Mouse (Mus musculus) limb, embryonic 15.5 days (tissue): ENCODE results near the gene Mrps27. TPM values are rescaled to one million over a fixed set of nuclear protein-coding genes. Genes with fewer than 3 reads are reported as not detected.
A peak's percentile ranks its signal among the peaks of the same experiment; 100 is the strongest.

Source experiments
- ATAC-seq: fragments of 200-750 bp; cut with Nextera tagmentation; 2 replicates; pipeline ENCODE4 v1.8.0; 2017; ENCODE audit warnings: low read depth, moderate TSS enrichment; ENCODE audit not compliant: insufficient number of reproducible peaks, low FRiP score, low TSS enrichment
- H3K27ac ChIP-seq: fragments of 300-500 bp; sonication (generic); 2 replicates; pipeline ENCODE4 v1.5.1; 2015; ENCODE audit warnings: moderate library complexity, mild to moderate bottlenecking, inconsistent platforms
- H3K27me3 ChIP-seq: fragments of 300-500 bp; sonication (generic); 2 replicates; pipeline ENCODE4 v1.6.1; 2015; ENCODE audit warnings: inconsistent platforms
- H3K36me3 ChIP-seq: fragments of 300-500 bp; sonication (generic); 2 replicates; pipeline ENCODE4 v1.6.1; 2015; ENCODE audit warnings: inconsistent platforms
- H3K4me1 ChIP-seq: fragments of 300-500 bp; sonication (generic); 2 replicates; pipeline ENCODE4 v1.6.1; 2015; ENCODE audit warnings: inconsistent platforms
- H3K4me2 ChIP-seq: fragments of 300-500 bp; sonication (generic); 2 replicates; pipeline ENCODE4 v1.6.1; 2015; ENCODE audit warnings: mild to moderate bottlenecking, inconsistent platforms
- H3K4me3 ChIP-seq: fragments of 300-500 bp; sonication (generic); 2 replicates; pipeline ENCODE4 v1.5.1; 2015; ENCODE audit warnings: mild to moderate bottlenecking, inconsistent platforms
- H3K9ac ChIP-seq: fragments of 300-500 bp; sonication (generic); 2 replicates; pipeline ENCODE4 v1.6.1; 2015; ENCODE audit warnings: inconsistent platforms
- H3K9me3 ChIP-seq: fragments of 300-500 bp; sonication (generic); 2 replicates; pipeline ENCODE4 v1.6.1; 2016; ENCODE audit warnings: inconsistent platforms
- WGBS: fragments of 180-500 bp; shearing (Covaris S2); methylation state at CpG from one replicate; pipeline ENCODE4 v1.1.7; 2015; 5-methylcytosine and 5-hydroxymethylcytosine counted together
- polyA plus RNA-seq: library from polyadenylated mRNA; unstranded; fragments of >200 nt; fragmentation: Nextera tagmentation; extraction: Ambion mirVana; gene quantifications from 2 replicates; pipeline ENCODE4 v1.2.1, GENCODE M21; 2015

Gene Mrps27
- polyA plus RNA-seq, 1 experiment from 2014 or later, result 50.2 TPM

- no peaks in the 10 kb centered on the region for H3K4me1 ChIP-seq
- 0 out of 2 replicates have a peak, but pooled peaks cover 4% of the 10 kb centered on the region for H3K36me3 ChIP-seq
- H3K4me2 ChIP-seq, result no peak overlapping the region
- H3K27me3 ChIP-seq, result no peaks in the 10 kb centered on the region
- 66% methylated on average over 7 of the region's 7 CpGs for WGBS
- no peak overlapping the region for H3K4me3 ChIP-seq
- H3K9ac ChIP-seq, result no peak overlapping the region
- peak overlapping the region; percentile 24; the same call in 1 of the 2 replicates for H3K27ac ChIP-seq
- H3K9me3 ChIP-seq, result no peaks in the 10 kb centered on the region
- no peak for ATAC-seq
Measured at GRCm38 (mm10) chr13:99373684-99374083, 29.1 kb downstream of the Mrps27 start.

GRCm38 (mm10) chr13:99374191-99374590 lies 29.6 kb downstream of the Mrps27 start:
- Histone ChIP-seq H3K36me3 (0 out of 2 replicates have a peak, but pooled peaks cover 4% of the 10 kb centered on the region), H3K4me3 (no peak overlapping the region), H3K9me3 (no peaks in the 10 kb centered on the region), H3K4me1 (no peaks in the 10 kb centered on the region), H3K9ac (no peak overlapping the region), H3K27ac (no peak overlapping the region; the same call in 1 of the 2 replicates), H3K4me2 (no peak overlapping the region), H3K27me3 (no peaks in the 10 kb centered on the region)
- ATAC-seq, result no peak
- WGBS, result 48% methylated on average over 4 of the region's 4 CpGs

GRCm38 (mm10) chr13:99375550-99375949 lies 31.0 kb downstream of the Mrps27 start:
- Histone ChIP-seq H3K27me3 (no peaks in the 10 kb centered on the region), H3K27ac (no peak overlapping the region), H3K4me2 (no peak overlapping the region), H3K9me3 (no peaks in the 10 kb centered on the region), H3K4me3 (no peak overlapping the region), H3K9ac (no peak overlapping the region), H3K36me3 (0 out of 2 replicates have a peak, but pooled peaks cover 4% of the 10 kb centered on the region), H3K4me1 (no peaks in the 10 kb centered on the region)
- no peak for ATAC-seq
- WGBS, result 32% methylated on average over 6 of the region's 6 CpGs

- Histone ChIP-seq H3K27me3 (no peaks in the 10 kb centered on the region), H3K9ac (no peak overlapping the region), H3K27ac (no peak overlapping the region), H3K36me3 (0 out of 2 replicates have a peak, but pooled peaks cover 4% of the 10 kb centered on the region), H3K9me3 (no peaks in the 10 kb centered on the region), H3K4me3 (no peak overlapping the region), H3K4me2 (no peak overlapping the region), H3K4me1 (no peaks in the 10 kb centered on the region)
- WGBS, result 79% methylated on average over 6 of the region's 6 CpGs
- ATAC-seq, result no peak
Measured at GRCm38 (mm10) chr13:99377055-99377454, 32.5 kb downstream of the Mrps27 start.

- no peaks in the 10 kb centered on the region for H3K4me1 ChIP-seq
- WGBS, result 85% methylated on average over 1 of the region's 1 CpGs
- no peak overlapping the region for H3K9ac ChIP-seq
- no peak overlapping the region for H3K4me2 ChIP-seq
- no peak for ATAC-seq
- H3K27ac ChIP-seq, result no peak overlapping the region
- H3K27me3 ChIP-seq, result no peaks in the 10 kb centered on the region
- H3K36me3 ChIP-seq, result 0 out of 2 replicates have a peak, but pooled peaks cover 3% of the 10 kb centered on the region
- H3K4me3 ChIP-seq, result no peak overlapping the region
- no peaks in the 10 kb centered on the region for H3K9me3 ChIP-seq
Measured at GRCm38 (mm10) chr13:99378223-99378622, 33.6 kb downstream of the Mrps27 start.

- ATAC-seq, result no peak
- no peak overlapping the region for H3K4me2 ChIP-seq
Measured at GRCm38 (mm10) chr13:99382373-99382772, 37.8 kb downstream of the Mrps27 start.

GRCm38 (mm10) chr13:99384555-99385203 lies 40.1 kb downstream of the Mrps27 start:
- Histone ChIP-seq H3K4me3 (no peak overlapping the region), H3K9ac (no peak overlapping the region), H3K27ac (0 out of 2 replicates have a peak overlapping the region, but pooled peaks have one; percentile 17), H3K4me2 (no peak overlapping the region), H3K36me3 (0 out of 2 replicates have a peak, but pooled peaks cover 6% of the 10 kb centered on the region), H3K27me3 (no peaks in the 10 kb centered on the region), H3K9me3 (no peaks in the 10 kb centered on the region), H3K4me1 (no peaks in the 10 kb centered on the region; the same call in 1 of the 2 replicates)
- WGBS, result 74% methylated on average over 7 of the region's 7 CpGs
- ATAC-seq, result no peak

More at GRCm38 (mm10) chr13:99382373-99382772, 37.8 kb downstream of the Mrps27 start:
- Histone ChIP-seq H3K36me3 (0 out of 2 replicates have a peak, but pooled peaks cover 6% of the 10 kb centered on the region), H3K27ac (no peak overlapping the region), H3K9me3 (no peaks in the 10 kb centered on the region), H3K4me3 (no peak overlapping the region), H3K4me1 (no peaks in the 10 kb centered on the region; the same call in 1 of the 2 replicates), H3K9ac (no peak overlapping the region), H3K27me3 (no peaks in the 10 kb centered on the region)
- WGBS, result 45% methylated on average over 6 of the region's 6 CpGs

- WGBS, result 75% methylated on average over 6 of the region's 6 CpGs
- no peaks in the 10 kb centered on the region for H3K9me3 ChIP-seq
- no peak for ATAC-seq
- H3K9ac ChIP-seq, result no peak overlapping the region
- H3K27ac ChIP-seq, result no peak overlapping the region
- no peaks in the 10 kb centered on the region for H3K27me3 ChIP-seq
- H3K4me1 ChIP-seq, result no peaks in the 10 kb centered on the region; the same call in 1 of the 2 replicates
- no peak overlapping the region for H3K4me2 ChIP-seq
- no peak overlapping the region for H3K4me3 ChIP-seq
- H3K36me3 ChIP-seq, result 0 out of 2 replicates have a peak, but pooled peaks cover 6% of the 10 kb centered on the region
Measured at GRCm38 (mm10) chr13:99385911-99386310, 41.3 kb downstream of the Mrps27 start.

GRCm38 (mm10) chr13:99386341-99386740 lies 41.8 kb downstream of the Mrps27 start:
- no peaks in the 10 kb centered on the region for H3K9me3 ChIP-seq
- 81% methylated on average over 7 of the region's 7 CpGs for WGBS

GRCm38 (mm10) chr13:99387901-99388811 lies 43.6 kb downstream of the Mrps27 start:
- peaks cover 5% of the 10 kb centered on the region; the same call in 1 of the 2 replicates for H3K4me1 ChIP-seq

More at GRCm38 (mm10) chr13:99386341-99386740, 41.8 kb downstream of the Mrps27 start:
- no peak for ATAC-seq
- no peaks in the 10 kb centered on the region for H3K27me3 ChIP-seq
- peaks cover 3% of the 10 kb centered on the region; the same call in 1 of the 2 replicates for H3K4me1 ChIP-seq
- H3K36me3 ChIP-seq, result 0 out of 2 replicates have a peak, but pooled peaks cover 6% of the 10 kb centered on the region
- no peak overlapping the region for H3K27ac ChIP-seq
- no peak overlapping the region for H3K4me2 ChIP-seq
- H3K9ac ChIP-seq, result no peak overlapping the region
- no peak overlapping the region for H3K4me3 ChIP-seq

GRCm38 (mm10) chr13:99391417-99391816 lies 46.8 kb downstream of the Mrps27 start:
- Histone ChIP-seq H3K4me3 (no peak overlapping the region), H3K36me3 (no peaks in the 10 kb centered on the region), H3K4me1 (peaks cover 8% of the 10 kb centered on the region; the same call in 1 of the 2 replicates), H3K9ac (no peak overlapping the region), H3K27me3 (no peaks in the 10 kb centered on the region), H3K27ac (no peak overlapping the region), H3K9me3 (no peaks in the 10 kb centered on the region), H3K4me2 (no peak overlapping the region)
- WGBS, result 71% methylated on average over 3 of the region's 3 CpGs
- ATAC-seq, result no peak

More at GRCm38 (mm10) chr13:99387901-99388811, 43.6 kb downstream of the Mrps27 start:
- no peak for ATAC-seq
- no peak overlapping the region for H3K4me3 ChIP-seq
- no peak overlapping the region for H3K27ac ChIP-seq
- H3K9me3 ChIP-seq, result no peaks in the 10 kb centered on the region
- H3K9ac ChIP-seq, result no peak overlapping the region
- no peaks in the 10 kb centered on the region for H3K27me3 ChIP-seq
- 0 out of 2 replicates have a peak, but pooled peaks cover 6% of the 10 kb centered on the region for H3K36me3 ChIP-seq
- 57% methylated on average over 7 of the region's 7 CpGs for WGBS
- no peak overlapping the region for H3K4me2 ChIP-seq
